22 mouse cellular contexts compared by ENCODE assay signal in the genomic region with DNA sequence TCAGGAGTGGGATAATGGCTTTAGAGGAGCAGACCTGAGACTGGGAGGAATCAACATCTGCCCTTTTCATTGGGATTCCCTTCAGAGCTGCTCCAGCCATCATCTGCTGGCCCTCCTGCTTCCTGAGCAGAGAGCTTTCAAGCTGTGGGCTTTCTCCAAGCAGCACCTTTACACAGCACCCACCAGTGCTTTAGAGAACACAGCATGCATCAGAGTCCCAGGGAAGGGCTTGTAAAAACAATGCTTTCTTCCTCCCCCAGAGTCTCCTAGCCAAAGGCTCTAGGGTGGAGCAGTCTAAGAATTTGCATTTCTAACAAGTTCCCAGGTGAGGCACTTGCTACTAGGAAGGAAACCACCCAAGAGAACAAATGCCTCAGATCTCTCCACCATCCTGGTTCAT. TPM values are rescaled to one million over a fixed set of nuclear protein-coding genes. Genes with fewer than 3 reads are reported as not detected.
DNase-seq lines count a peak whose midpoint lies in the region; ATAC-seq and TF ChIP-seq lines count a peak whose summit lies in the region.
"Had no signal": no experiment of that assay in that cellular context is flagged by ENCODE, and none has a peak within 500 bp of the region (broad histone marks: within the 10 kb centered on the region; RNA-seq: fewer than 3 reads in every experiment).

No protein-coding gene starts in this region.

- intact Hi-C loops in heart, postnatal 25 days (cut with DNase I), result no loop called here

- no peak for ATAC-seq in midbrain, embryonic 15.5 days (replicated peaks)
- no peak for ATAC-seq in midbrain, embryonic 14.5 days (ENCODE audit: low FRiP score, low TSS enrichment)
- ATAC-seq: forebrain, embryonic 15.5 days; inflammation-experienced regulatory T-cells, adult 6 months; Patski had no signal

- peaks cover 4% of the 10 kb centered on the region; the same call in 1 of the 2 replicates for H3K4me1 ChIP-seq in midbrain, embryonic 15.5 days
- H3K4me1 ChIP-seq in midbrain, embryonic 14.5 days (ENCODE audit: control insufficient read depth, insufficient read depth, low read length), result no peaks in the 10 kb centered on the region
- H3K4me1 ChIP-seq in kidney, adult 2 months (ENCODE audit: control insufficient read depth, insufficient read depth, low read length), result no peaks in the 10 kb centered on the region
- H3K4me1 ChIP-seq: forebrain, embryonic 15.5 days; hindbrain, embryonic 10.5 days; hindbrain, embryonic 15.5 days had no signal

- no peak for DNase-seq in layer of hippocampus, adult 2 months (ENCODE audit: low spot score in 2 of 2)
- no peak for DNase-seq in layer of hippocampus, adult 8-10 months (ENCODE audit: low spot score in 2 of 2)
- DNase-seq in midbrain, embryonic 14.5 days, result no peak
- DNase-seq in R1 (ENCODE audit: low read depth, low spot score), result peak; percentile 45
- no peak for DNase-seq in heart, postnatal 25 days (ENCODE audit: low spot score)
- DNase-seq in kidney, adult 2 months, result no peak
- DNase-seq: adrenal gland, postnatal 10 days; cerebellum, adult 11 months; cerebellum, adult 8-10 months; cerebellum, postnatal 14 days; gastrocnemius, postnatal 14 days; heart, adult 2 months; heart, postnatal 14 days had no signal

- H3K4me2 ChIP-seq in midbrain, embryonic 15.5 days, result no peak overlapping the region
- no peak overlapping the region for H3K4me2 ChIP-seq in midbrain, embryonic 14.5 days (ENCODE audit: low read length)
- H3K4me2 ChIP-seq: embryonic facial prominence, embryonic 12.5 days; forebrain, embryonic 15.5 days; heart, embryonic 11.5 days; heart, embryonic 15.5 days; hindbrain, embryonic 15.5 days had no signal

- H3K36me3 ChIP-seq in midbrain, embryonic 15.5 days (replicated peaks), result peaks cover 3% of the 10 kb centered on the region; the same call in 1 of the 2 replicates
- H3K36me3 ChIP-seq in midbrain, embryonic 14.5 days (ENCODE audit: control insufficient read depth, insufficient read depth, low read length), result peaks cover 3% of the 10 kb centered on the region; the same call in 1 of the 2 replicates
- H3K36me3 ChIP-seq in kidney, adult 2 months (ENCODE audit: control insufficient read depth, insufficient read depth, low read length), result no peaks in the 10 kb centered on the region
- H3K36me3 ChIP-seq: embryonic facial prominence, embryonic 12.5 days; heart, embryonic 15.5 days; hindbrain, embryonic 10.5 days had no signal

- H3K9ac ChIP-seq in midbrain, embryonic 15.5 days, result no peak overlapping the region
- H3K9ac ChIP-seq in midbrain, embryonic 14.5 days (replicated peaks; ENCODE audit: low read length), result no peak overlapping the region
- H3K9ac ChIP-seq: embryonic facial prominence, embryonic 12.5 days; forebrain, embryonic 15.5 days; heart, embryonic 15.5 days; hindbrain, embryonic 15.5 days had no signal

- H3K9me3 ChIP-seq in midbrain, embryonic 15.5 days, result no peaks in the 10 kb centered on the region
- no peaks in the 10 kb centered on the region for H3K9me3 ChIP-seq in midbrain, embryonic 14.5 days (ENCODE audit: control insufficient read depth, low read length)
- H3K9me3 ChIP-seq: embryonic facial prominence, embryonic 12.5 days; forebrain, embryonic 15.5 days; heart, embryonic 15.5 days; hindbrain, embryonic 10.5 days; hindbrain, embryonic 15.5 days had no signal

- H3K27ac ChIP-seq in layer of hippocampus, adult 2 months, result 0 out of 2 replicates have a peak overlapping the region, but pooled peaks have one; percentile 7
- 0 out of 2 replicates have a peak overlapping the region, but pooled peaks have one; percentile 20 for H3K27ac ChIP-seq in midbrain, embryonic 15.5 days
- no peak overlapping the region for H3K27ac ChIP-seq in midbrain, embryonic 14.5 days (replicated peaks; ENCODE audit: low read depth, low read length)
- no peak overlapping the region for H3K27ac ChIP-seq in kidney, adult 2 months (ENCODE audit: insufficient read depth, low read depth, low read length)
- H3K27ac ChIP-seq: embryonic facial prominence, embryonic 12.5 days; forebrain, embryonic 15.5 days; heart, adult 2 months; heart, embryonic 15.5 days; hindbrain, embryonic 10.5 days; hindbrain, embryonic 15.5 days had no signal

- H3K27me3 ChIP-seq in midbrain, embryonic 15.5 days (replicated peaks), result no peaks in the 10 kb centered on the region
- H3K27me3 ChIP-seq in midbrain, embryonic 14.5 days (ENCODE audit: control insufficient read depth, insufficient read depth, low read length), result no peaks in the 10 kb centered on the region
- no peaks in the 10 kb centered on the region for H3K27me3 ChIP-seq in kidney, adult 2 months (replicated peaks; ENCODE audit: control insufficient read depth, insufficient read depth, low read length)
- H3K27me3 ChIP-seq: embryonic facial prominence, embryonic 12.5 days; forebrain, embryonic 15.5 days; heart, embryonic 15.5 days; hindbrain, embryonic 15.5 days had no signal

- TF ChIP-seq POLR2A in kidney, adult 2 months (IDR thresholded peaks at IDR 0.05; ENCODE audit: low read depth, low read length), result no peak

- no peak overlapping the region for H3K4me3 ChIP-seq in layer of hippocampus, adult 2 months
- H3K4me3 ChIP-seq in midbrain, embryonic 15.5 days, result no peak overlapping the region
- no peak overlapping the region for H3K4me3 ChIP-seq in midbrain, embryonic 14.5 days (replicated peaks; ENCODE audit: low read depth, low read length)
- H3K4me3 ChIP-seq in kidney, adult 2 months (ENCODE audit: insufficient read depth, low read depth, low read length), result no peak overlapping the region
- H3K4me3 ChIP-seq: embryonic facial prominence, embryonic 12.5 days; forebrain, embryonic 15.5 days; heart, adult 2 months; heart, embryonic 15.5 days; hindbrain, embryonic 10.5 days; hindbrain, embryonic 15.5 days had no signal

- TF ChIP-seq CTCF in layer of hippocampus, adult 2 months (conservative IDR thresholded peaks at IDR 0.05), result no peak
- no peak for TF ChIP-seq CTCF in kidney, adult 2 months (conservative IDR thresholded peaks at IDR 0.05; ENCODE audit: insufficient read depth, insufficient read length, low read depth, low read length)

RNA-seq across cellular contexts. Expression of gene Cttnbp2, which starts 29.6 kb away (rescaled TPM):
- 100 to 1,000 TPM; 265 to 269 TPM for total RNA-seq in layer of hippocampus, adult 2 months (2021)
- 100 to 1,000 TPM; 227 to 270 (median 252) TPM for total RNA-seq in layer of hippocampus, adult 8-10 months (2022)
- 51.0 and 62.7 TPM in 2 replicates for polyA plus RNA-seq in midbrain, embryonic 15.5 days (2015; fragmentation: Nextera tagmentation; extraction: Ambion mirVana)
- 37.9 and 51.8 TPM in 2 replicates for polyA plus RNA-seq in midbrain, embryonic 14.5 days (2014; fragmentation: Nextera tagmentation; extraction: Ambion mirVana)
- 1 to 10 TPM; 2.8 to 3.0 TPM for total RNA-seq in heart, postnatal 25 days (2021)
- polyA plus RNA-seq in kidney, adult 2 months (2012; rRNA removed), result 5.7 and 6.2 TPM in 2 replicates

Comparison
In these comparisons a context has a peak if more than half of its experiments do, and no peak if none do; other contexts are left out.
1. H3K27ac ChIP-seq: peak in layer of hippocampus, adult 2 months (single experiment) and midbrain, embryonic 15.5 days (single experiment); none in midbrain, embryonic 14.5 days (single experiment) and kidney, adult 2 months (single experiment).
2. RNA of gene Cttnbp2, which starts 29.6 kb away (total RNA-seq): 265 to 269 TPM in layer of hippocampus, adult 2 months and 227 to 270 TPM in layer of hippocampus, adult 8-10 months; 2.8 to 3.0 TPM in heart, postnatal 25 days; every median in the first group is over 10 times any median in the second.